Mouse (Mus musculus): ENCODE measurements around the gene Bpgm. TPM values are rescaled to one million over a fixed set of nuclear protein-coding genes. Genes with fewer than 3 reads are reported as not detected.

The Bpgm gene
- polyA plus RNA-seq, 1 experiment from 2014 or later: 9.9 TPM

GRCm38 (mm10) chr6:34526389-34526788 is 50.4 kb downstream of the Bpgm start:
- no peaks in the 10 kb centered on the region for H3K36me3 ChIP-seq (ENCODE audit: inconsistent target)
- WGBS (ENCODE audit: missing documents): 68% methylated on average over 3 of the region's 3 CpGs
- no peak overlapping the region for H3K27ac ChIP-seq
- no peaks in the 10 kb centered on the region for H3K79me2 ChIP-seq (ENCODE audit: inconsistent target)
- H3K4me3 ChIP-seq (ENCODE audit: inconsistent target): no peak overlapping the region

GRCm38 (mm10) chr6:34528131-34528530 is 52.1 kb downstream of the Bpgm start:
- Histone ChIP-seq H3K79me2 (ENCODE audit: inconsistent target) (no peaks in the 10 kb centered on the region), H3K4me3 (ENCODE audit: inconsistent target) (no peak overlapping the region), H3K27ac (no peak overlapping the region), H3K36me3 (ENCODE audit: inconsistent target) (no peaks in the 10 kb centered on the region)
- WGBS (ENCODE audit: missing documents): 92% methylated on average over 2 of the region's 2 CpGs

- H3K79me2 ChIP-seq (ENCODE audit: inconsistent target): no peaks in the 10 kb centered on the region
- H3K36me3 ChIP-seq (ENCODE audit: inconsistent target): no peaks in the 10 kb centered on the region
- no peak overlapping the region for H3K27ac ChIP-seq
- 84% methylated on average over 3 of the region's 3 CpGs for WGBS (ENCODE audit: missing documents)
- H3K4me3 ChIP-seq (ENCODE audit: inconsistent target): no peak overlapping the region
Measured at GRCm38 (mm10) chr6:34529992-34530391, 54.0 kb downstream of the Bpgm start.

GRCm38 (mm10) chr6:34533055-34533454 is 57.0 kb downstream of the Bpgm start:
- WGBS (ENCODE audit: missing documents): 91% methylated on average over 1 of the region's 1 CpGs
- H3K27ac ChIP-seq: no peak overlapping the region
- H3K36me3 ChIP-seq (ENCODE audit: inconsistent target): no peaks in the 10 kb centered on the region
- H3K4me3 ChIP-seq (ENCODE audit: inconsistent target): no peak overlapping the region
- H3K79me2 ChIP-seq (ENCODE audit: inconsistent target): no peaks in the 10 kb centered on the region

GRCm38 (mm10) chr6:34533896-34534295 is 57.9 kb downstream of the Bpgm start:
- Histone ChIP-seq H3K27ac (no peak overlapping the region), H3K4me3 (ENCODE audit: inconsistent target) (no peak overlapping the region), H3K36me3 (ENCODE audit: inconsistent target) (no peaks in the 10 kb centered on the region), H3K79me2 (ENCODE audit: inconsistent target) (no peaks in the 10 kb centered on the region)
- WGBS (ENCODE audit: missing documents): 80% methylated on average over 5 of the region's 5 CpGs

GRCm38 (mm10) chr6:34542866-34543265 is 66.9 kb downstream of the Bpgm start:
- H3K4me3 ChIP-seq (ENCODE audit: inconsistent target): no peak overlapping the region
- no peaks in the 10 kb centered on the region for H3K36me3 ChIP-seq (ENCODE audit: inconsistent target)
- 79% methylated on average over 4 of the region's 4 CpGs for WGBS (ENCODE audit: missing documents)
- H3K27ac ChIP-seq: no peak overlapping the region
- H3K79me2 ChIP-seq (ENCODE audit: inconsistent target): no peaks in the 10 kb centered on the region

GRCm38 (mm10) chr6:34543303-34544206 is 67.5 kb downstream of the Bpgm start:
- WGBS (ENCODE audit: missing documents): 75% methylated on average over 16 of the region's 21 CpGs
- H3K27ac ChIP-seq: no peak overlapping the region

GRCm38 (mm10) chr6:34544207-34544602 is 68.2 kb downstream of the Bpgm start:
- Histone ChIP-seq H3K27ac (no peak overlapping the region), H3K36me3 (ENCODE audit: inconsistent target) (no peaks in the 10 kb centered on the region), H3K4me3 (ENCODE audit: inconsistent target) (no peak overlapping the region), H3K79me2 (ENCODE audit: inconsistent target) (no peaks in the 10 kb centered on the region)
- WGBS (ENCODE audit: missing documents): 94% methylated on average over 6 of the region's 10 CpGs

More at GRCm38 (mm10) chr6:34543303-34544206, 67.5 kb downstream of the Bpgm start:
- Histone ChIP-seq H3K79me2 (ENCODE audit: inconsistent target) (no peaks in the 10 kb centered on the region), H3K4me3 (ENCODE audit: inconsistent target) (no peak overlapping the region), H3K36me3 (ENCODE audit: inconsistent target) (no peaks in the 10 kb centered on the region)

- Histone ChIP-seq H3K4me3 (ENCODE audit: inconsistent target) (no peak overlapping the region), H3K79me2 (ENCODE audit: inconsistent target) (no peaks in the 10 kb centered on the region), H3K36me3 (ENCODE audit: inconsistent target) (no peaks in the 10 kb centered on the region), H3K27ac (no peak overlapping the region)
- WGBS (ENCODE audit: missing documents): 76% methylated on average over 8 of the region's 10 CpGs
Measured at GRCm38 (mm10) chr6:34545286-34545685, 69.3 kb downstream of the Bpgm start.

- no peaks in the 10 kb centered on the region for H3K36me3 ChIP-seq (ENCODE audit: inconsistent target)
- 75% methylated on average over 13 of the region's 13 CpGs for WGBS (ENCODE audit: missing documents)
Measured at GRCm38 (mm10) chr6:34548406-34548990, 72.5 kb downstream of the Bpgm start.

GRCm38 (mm10) chr6:34549017-34549416 is 73.0 kb downstream of the Bpgm start:
- H3K4me3 ChIP-seq (ENCODE audit: inconsistent target): no peak overlapping the region
- no peak overlapping the region for H3K27ac ChIP-seq
- 46% methylated on average over 2 of the region's 2 CpGs for WGBS (ENCODE audit: missing documents)
- H3K79me2 ChIP-seq (ENCODE audit: inconsistent target): no peaks in the 10 kb centered on the region
- no peaks in the 10 kb centered on the region for H3K36me3 ChIP-seq (ENCODE audit: inconsistent target)

More at GRCm38 (mm10) chr6:34548406-34548990, 72.5 kb downstream of the Bpgm start:
- Histone ChIP-seq H3K27ac (no peak overlapping the region), H3K79me2 (ENCODE audit: inconsistent target) (no peaks in the 10 kb centered on the region), H3K4me3 (ENCODE audit: inconsistent target) (no peak overlapping the region)

- Histone ChIP-seq H3K79me2 (ENCODE audit: inconsistent target) (no peaks in the 10 kb centered on the region), H3K27ac (no peak overlapping the region)
- WGBS (ENCODE audit: missing documents): 89% methylated on average over 3 of the region's 4 CpGs
Measured at GRCm38 (mm10) chr6:34552489-34553157, 76.6 kb downstream of the Bpgm start.

GRCm38 (mm10) chr6:34554291-34554997 is 78.4 kb downstream of the Bpgm start:
- Histone ChIP-seq H3K36me3 (ENCODE audit: inconsistent target) (no peaks in the 10 kb centered on the region), H3K27ac (no peak overlapping the region), H3K79me2 (ENCODE audit: inconsistent target) (no peaks in the 10 kb centered on the region), H3K4me3 (ENCODE audit: inconsistent target) (no peak overlapping the region)
- 81% methylated on average over 9 of the region's 9 CpGs for WGBS (ENCODE audit: missing documents)

More at GRCm38 (mm10) chr6:34552489-34553157, 76.6 kb downstream of the Bpgm start:
- Histone ChIP-seq H3K4me3 (ENCODE audit: inconsistent target) (no peak overlapping the region), H3K36me3 (ENCODE audit: inconsistent target) (no peaks in the 10 kb centered on the region)

All from macrophage (primary cell).